Mouse (Mus musculus): ENCODE measurements around the gene Fezf2. TPM values are rescaled to one million over a fixed set of nuclear protein-coding genes. Genes with fewer than 3 reads are reported as not detected.

Fezf2 gene
- polyA plus RNA-seq, 1 experiment from 2014 or later, result not detected

GRCm38 (mm10) chr14:12337998-12338809, 9.8 kb downstream of the Fezf2 start:
- no peak for ATAC-seq (ENCODE audit: low FRiP score, low TSS enrichment)
- Histone ChIP-seq H3K36me3 (ENCODE audit: control insufficient read depth, insufficient read depth, low read length) (no peaks in the 10 kb centered on the region), H3K4me3 (ENCODE audit: low read length) (no peak overlapping the region), H3K9me3 (ENCODE audit: control insufficient read depth, low read length) (no peaks in the 10 kb centered on the region), H3K27me3 (ENCODE audit: control insufficient read depth, insufficient read depth, low read length) (peaks cover 79% of the 10 kb centered on the region), H3K9ac (ENCODE audit: low read depth, low read length) (no peak overlapping the region), H3K27ac (ENCODE audit: low read depth, low read length) (no peak overlapping the region), H3K4me2 (replicated peaks; ENCODE audit: low read depth, low read length) (no peak overlapping the region), H3K4me1 (ENCODE audit: control insufficient read depth, insufficient read depth, low read length) (no peaks in the 10 kb centered on the region; the same call in 1 of the 2 replicates)
- WGBS, result under 1% methylated on average over 16 of the region's 16 CpGs

DNA sequence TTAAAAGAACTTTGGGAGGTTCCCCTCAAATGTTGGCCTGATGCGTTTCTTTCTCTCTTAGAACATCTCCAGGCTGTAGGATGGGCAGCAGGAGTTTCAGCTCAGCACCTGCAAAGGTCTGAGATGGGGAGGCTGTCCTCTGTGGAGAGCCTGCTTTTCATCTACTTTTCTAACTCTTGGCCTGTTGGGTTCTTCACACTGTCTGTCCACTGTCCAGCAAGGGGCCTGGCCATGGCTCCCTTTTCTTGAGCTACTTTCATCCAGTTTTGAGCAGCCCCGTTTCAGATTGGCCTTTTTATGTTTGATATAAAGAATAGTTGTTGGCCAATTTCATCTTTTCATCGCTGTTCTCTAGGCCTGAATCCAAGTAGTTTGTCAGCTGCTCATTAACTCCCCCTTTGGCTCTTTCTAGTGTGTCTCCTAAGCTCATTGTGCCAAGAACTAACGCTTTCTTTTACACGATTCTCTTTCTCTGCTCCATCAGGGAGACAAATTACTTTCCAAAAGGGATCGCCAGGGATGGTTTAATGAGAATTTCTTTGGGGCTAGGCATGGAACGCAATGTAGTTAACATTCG, 10.5 kb downstream of the Fezf2 start:
- Histone ChIP-seq H3K36me3 (ENCODE audit: control insufficient read depth, insufficient read depth, low read length) (no peaks in the 10 kb centered on the region), H3K4me3 (ENCODE audit: low read length) (no peak overlapping the region), H3K27me3 (ENCODE audit: control insufficient read depth, insufficient read depth, low read length) (peaks cover 73% of the 10 kb centered on the region), H3K4me2 (replicated peaks; ENCODE audit: low read depth, low read length) (no peak overlapping the region), H3K4me1 (ENCODE audit: control insufficient read depth, insufficient read depth, low read length) (no peaks in the 10 kb centered on the region; the same call in 1 of the 2 replicates), H3K9me3 (ENCODE audit: control insufficient read depth, low read length) (no peaks in the 10 kb centered on the region), H3K27ac (ENCODE audit: low read depth, low read length) (no peak overlapping the region), H3K9ac (ENCODE audit: low read depth, low read length) (no peak overlapping the region)
- ATAC-seq (ENCODE audit: low FRiP score, low TSS enrichment), result no peak
- WGBS, result 9% methylated on average over 8 of the region's 8 CpGs

GRCm38 (mm10) chr14:12334925-12335324, 13.1 kb downstream of the Fezf2 start:
- no peak for ATAC-seq (ENCODE audit: low FRiP score, low TSS enrichment)
- no peak overlapping the region for H3K9ac ChIP-seq (ENCODE audit: low read depth, low read length)
- no peaks in the 10 kb centered on the region for H3K9me3 ChIP-seq (ENCODE audit: control insufficient read depth, low read length)
- peaks cover 49% of the 10 kb centered on the region for H3K27me3 ChIP-seq (ENCODE audit: control insufficient read depth, insufficient read depth, low read length)
- no peak overlapping the region for H3K27ac ChIP-seq (ENCODE audit: low read depth, low read length)
- no peaks in the 10 kb centered on the region for H3K4me1 ChIP-seq (ENCODE audit: control insufficient read depth, insufficient read depth, low read length)
- WGBS, result 37% methylated on average over 7 of the region's 7 CpGs
- H3K4me2 ChIP-seq (replicated peaks; ENCODE audit: low read depth, low read length), result no peak overlapping the region
- H3K36me3 ChIP-seq (ENCODE audit: control insufficient read depth, insufficient read depth, low read length), result no peaks in the 10 kb centered on the region
- H3K4me3 ChIP-seq (ENCODE audit: low read length), result no peak overlapping the region

- Histone ChIP-seq H3K27ac (ENCODE audit: low read depth, low read length) (no peak overlapping the region), H3K27me3 (ENCODE audit: control insufficient read depth, insufficient read depth, low read length) (peaks cover 38% of the 10 kb centered on the region), H3K9me3 (ENCODE audit: control insufficient read depth, low read length) (no peaks in the 10 kb centered on the region), H3K36me3 (ENCODE audit: control insufficient read depth, insufficient read depth, low read length) (no peaks in the 10 kb centered on the region), H3K4me2 (replicated peaks; ENCODE audit: low read depth, low read length) (no peak overlapping the region), H3K9ac (ENCODE audit: low read depth, low read length) (no peak overlapping the region), H3K4me3 (ENCODE audit: low read length) (no peak overlapping the region), H3K4me1 (ENCODE audit: control insufficient read depth, insufficient read depth, low read length) (no peaks in the 10 kb centered on the region)
- ATAC-seq (ENCODE audit: low FRiP score, low TSS enrichment), result no peak
- WGBS, result 90% methylated on average over 7 of the region's 7 CpGs
These were observed 14.4 kb downstream of the Fezf2 start for GRCm38 (mm10) chr14:12333622-12334021.

GRCm38 (mm10) chr14:12303106-12303505, 44.9 kb downstream of the Fezf2 start:
- Histone ChIP-seq H3K4me1 (ENCODE audit: control insufficient read depth, insufficient read depth, low read length) (no peaks in the 10 kb centered on the region), H3K9me3 (ENCODE audit: control insufficient read depth, low read length) (no peaks in the 10 kb centered on the region), H3K9ac (ENCODE audit: low read depth, low read length) (no peak overlapping the region), H3K27ac (ENCODE audit: low read depth, low read length) (no peak overlapping the region), H3K27me3 (ENCODE audit: control insufficient read depth, insufficient read depth, low read length) (no peaks in the 10 kb centered on the region), H3K36me3 (ENCODE audit: control insufficient read depth, insufficient read depth, low read length) (0 out of 2 replicates have a peak, but pooled peaks cover 5% of the 10 kb centered on the region), H3K4me2 (replicated peaks; ENCODE audit: low read depth, low read length) (no peak overlapping the region), H3K4me3 (ENCODE audit: low read length) (no peak overlapping the region)
- WGBS, result 67% methylated on average over 2 of the region's 2 CpGs
- ATAC-seq (ENCODE audit: low FRiP score, low TSS enrichment), result no peak

GRCm38 (mm10) chr14:12300677-12301076, 47.3 kb downstream of the Fezf2 start:
- Histone ChIP-seq H3K27ac (ENCODE audit: low read depth, low read length) (no peak overlapping the region), H3K4me1 (ENCODE audit: control insufficient read depth, insufficient read depth, low read length) (no peaks in the 10 kb centered on the region), H3K36me3 (ENCODE audit: control insufficient read depth, insufficient read depth, low read length) (0 out of 2 replicates have a peak, but pooled peaks cover 9% of the 10 kb centered on the region), H3K4me2 (replicated peaks; ENCODE audit: low read depth, low read length) (no peak overlapping the region), H3K27me3 (ENCODE audit: control insufficient read depth, insufficient read depth, low read length) (no peaks in the 10 kb centered on the region), H3K9me3 (ENCODE audit: control insufficient read depth, low read length) (no peaks in the 10 kb centered on the region), H3K4me3 (ENCODE audit: low read length) (no peak overlapping the region), H3K9ac (ENCODE audit: low read depth, low read length) (no peak overlapping the region)
- WGBS, result 67% methylated on average over 3 of the region's 3 CpGs
- ATAC-seq (ENCODE audit: low FRiP score, low TSS enrichment), result no peak

DNA sequence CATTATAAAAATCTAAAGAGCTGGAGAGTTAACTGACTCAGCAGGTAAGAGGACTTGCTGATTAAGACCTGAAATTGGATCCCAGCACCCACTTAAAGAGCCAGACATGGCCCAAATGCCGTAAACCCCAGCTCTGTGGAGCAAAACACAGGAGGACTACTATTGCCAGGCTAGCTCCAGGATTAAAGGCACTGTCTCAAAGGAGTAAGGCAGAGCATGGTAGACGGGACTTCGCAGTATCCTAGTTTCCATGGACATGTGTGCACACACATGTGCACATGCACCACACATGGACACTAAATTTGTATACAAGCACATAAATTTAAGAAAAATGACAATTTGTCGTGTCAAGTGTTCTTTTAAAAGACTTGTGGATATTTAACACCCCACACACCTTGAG, 47.7 kb downstream of the Fezf2 start:
- Histone ChIP-seq H3K4me2 (replicated peaks; ENCODE audit: low read depth, low read length) (no peak overlapping the region), H3K9ac (ENCODE audit: low read depth, low read length) (no peak overlapping the region), H3K4me1 (ENCODE audit: control insufficient read depth, insufficient read depth, low read length) (no peaks in the 10 kb centered on the region), H3K27ac (ENCODE audit: low read depth, low read length) (no peak overlapping the region), H3K4me3 (ENCODE audit: low read length) (no peak overlapping the region), H3K36me3 (ENCODE audit: control insufficient read depth, insufficient read depth, low read length) (0 out of 2 replicates have a peak, but pooled peaks cover 9% of the 10 kb centered on the region), H3K9me3 (ENCODE audit: control insufficient read depth, low read length) (no peaks in the 10 kb centered on the region), H3K27me3 (ENCODE audit: control insufficient read depth, insufficient read depth, low read length) (no peaks in the 10 kb centered on the region)
- ATAC-seq (ENCODE audit: low FRiP score, low TSS enrichment), result no peak
- WGBS, result 70% methylated on average over 4 of the region's 4 CpGs

- 0 out of 2 replicates have a peak, but pooled peaks cover 9% of the 10 kb centered on the region for H3K36me3 ChIP-seq (ENCODE audit: control insufficient read depth, insufficient read depth, low read length)
- H3K27me3 ChIP-seq (ENCODE audit: control insufficient read depth, insufficient read depth, low read length), result no peaks in the 10 kb centered on the region
- H3K27ac ChIP-seq (ENCODE audit: low read depth, low read length), result no peak overlapping the region
- no peaks in the 10 kb centered on the region for H3K4me1 ChIP-seq (ENCODE audit: control insufficient read depth, insufficient read depth, low read length)
- no peak overlapping the region for H3K4me2 ChIP-seq (replicated peaks; ENCODE audit: low read depth, low read length)
- ATAC-seq (ENCODE audit: low FRiP score, low TSS enrichment), result no peak
- 85% methylated on average over 6 of the region's 6 CpGs for WGBS
- no peaks in the 10 kb centered on the region for H3K9me3 ChIP-seq (ENCODE audit: control insufficient read depth, low read length)
- H3K4me3 ChIP-seq (ENCODE audit: low read length), result no peak overlapping the region
- no peak overlapping the region for H3K9ac ChIP-seq (ENCODE audit: low read depth, low read length)
These were observed 48.3 kb downstream of the Fezf2 start for GRCm38 (mm10) chr14:12299654-12300053.

GRCm38 (mm10) chr14:12299171-12299570, 48.8 kb downstream of the Fezf2 start:
- Histone ChIP-seq H3K36me3 (ENCODE audit: control insufficient read depth, insufficient read depth, low read length) (0 out of 2 replicates have a peak, but pooled peaks cover 9% of the 10 kb centered on the region), H3K9ac (ENCODE audit: low read depth, low read length) (no peak overlapping the region), H3K4me3 (ENCODE audit: low read length) (no peak overlapping the region), H3K27ac (ENCODE audit: low read depth, low read length) (no peak overlapping the region), H3K4me2 (replicated peaks; ENCODE audit: low read depth, low read length) (no peak overlapping the region), H3K27me3 (ENCODE audit: control insufficient read depth, insufficient read depth, low read length) (no peaks in the 10 kb centered on the region), H3K4me1 (ENCODE audit: control insufficient read depth, insufficient read depth, low read length) (no peaks in the 10 kb centered on the region), H3K9me3 (ENCODE audit: control insufficient read depth, low read length) (no peaks in the 10 kb centered on the region)
- no peak for ATAC-seq (ENCODE audit: low FRiP score, low TSS enrichment)

Measured in kidney, embryonic 14.5 days (tissue).